Mouse (Mus musculus): Measurements from ENCODE around the gene Cfd. TPM values are rescaled to one million over a fixed set of nuclear protein-coding genes. Genes with fewer than 3 reads are reported as not detected.
A peak's percentile ranks its signal among the peaks of the same experiment; 100 is the strongest.

Cfd gene
- total RNA-seq, 2 experiments from 2014 or later, result 3.6 to 16.6 TPM

DNA sequence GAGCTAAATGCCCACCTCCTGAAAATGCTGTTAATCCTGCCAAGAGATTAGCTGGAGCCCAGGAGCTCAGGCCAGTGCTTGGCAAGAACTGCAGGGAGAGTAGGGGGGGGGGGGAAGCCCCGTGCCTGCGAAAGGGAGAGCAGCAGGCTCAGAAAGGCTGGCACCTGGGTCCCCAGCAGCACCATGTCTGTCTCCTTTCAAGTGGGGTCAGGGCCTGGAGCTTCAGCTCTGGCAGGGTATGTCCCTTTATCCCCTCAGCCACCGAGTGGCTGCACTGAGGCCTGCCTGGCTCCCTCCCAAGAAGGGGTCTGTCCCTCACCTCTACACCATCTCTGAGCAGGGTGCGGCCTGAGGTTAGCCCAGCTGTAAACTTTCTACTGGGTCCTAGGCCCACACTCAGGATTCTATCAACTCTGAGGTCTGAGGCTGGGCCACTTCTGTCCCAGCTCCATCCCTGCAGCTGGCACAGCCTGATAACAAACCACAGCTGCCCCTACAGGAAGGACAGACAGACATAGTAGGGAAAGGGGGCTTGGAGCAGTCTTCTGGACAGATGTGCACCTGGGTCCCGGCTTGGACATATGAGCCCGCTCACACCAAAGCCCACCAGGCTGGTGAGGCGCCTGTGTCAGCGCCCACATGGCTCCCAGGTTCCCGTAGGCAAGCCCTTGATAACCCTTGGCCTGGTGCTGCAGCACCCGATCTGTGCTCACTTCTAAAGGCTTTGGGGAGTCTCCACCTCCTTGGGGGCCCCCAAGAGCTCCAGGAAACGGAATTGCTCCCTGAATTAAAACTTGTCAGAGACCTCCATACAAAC lies 23.7 kb downstream of the Cfd start:
- no peak for DNase-seq

DNA sequence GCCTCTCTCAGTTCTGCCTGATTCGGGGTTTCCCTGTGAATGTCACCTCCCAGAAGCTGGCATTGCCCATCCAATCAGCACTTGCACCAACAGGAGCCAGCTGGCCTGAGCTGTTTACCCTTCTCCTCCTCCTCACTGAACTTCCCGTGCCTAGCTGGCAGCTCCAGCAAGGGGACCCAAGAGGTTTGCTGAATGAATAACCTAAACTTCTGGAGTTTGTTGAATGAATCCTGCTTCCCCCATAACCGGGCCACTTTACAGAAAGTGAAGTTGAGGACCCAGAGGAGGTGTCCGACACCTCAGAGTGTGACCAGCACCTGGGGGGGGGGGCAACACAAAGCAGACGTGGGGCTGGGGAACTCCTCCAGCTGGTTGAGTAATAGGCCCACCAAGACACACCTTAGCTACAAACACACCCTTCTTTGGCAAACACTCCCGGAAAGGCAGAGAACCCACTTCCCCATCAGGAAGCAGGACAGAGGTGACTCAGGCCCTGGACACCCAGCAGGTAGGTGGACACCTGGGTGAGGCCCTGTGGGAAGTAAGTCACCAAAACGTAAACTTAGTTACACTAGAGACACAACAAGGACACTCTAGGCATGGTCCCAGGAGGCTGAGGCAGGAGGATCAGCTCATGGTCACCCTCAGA lies 24.4 kb downstream of the Cfd start:
- intact Hi-C loops (cut with DNase I; ENCODE audit: low total_unique reads), result loop anchor here (5.0 kb wide), 1 partner anchor 33 kb away; no protein-coding TSS in a partner anchor
- DNase-seq, result no peak

More for the DNA sequence above, 23.7 kb downstream of the Cfd start:
- intact Hi-C loops (cut with DNase I; ENCODE audit: low total_unique reads), result no loop called here

DNA sequence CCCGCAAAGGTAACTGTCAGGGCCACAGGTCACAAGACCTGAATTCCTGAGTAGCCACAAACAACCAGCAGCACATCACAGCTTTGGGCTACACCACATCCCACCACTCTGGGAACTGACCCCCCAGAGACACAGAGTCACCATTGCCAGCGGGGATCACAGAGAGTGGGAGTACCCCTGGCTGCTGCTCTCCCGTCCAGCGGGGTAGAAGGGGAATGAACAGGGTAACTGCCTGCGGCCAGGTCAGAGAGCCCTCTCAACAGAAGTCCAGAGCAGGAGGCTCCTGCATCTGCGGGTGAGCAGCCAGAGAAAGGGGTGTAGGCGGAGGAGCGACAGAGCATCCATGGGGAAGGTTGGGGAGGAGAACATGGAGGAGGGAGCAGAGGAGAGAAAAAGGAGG lies 25.4 kb downstream of the Cfd start:
- intact Hi-C loops (cut with DNase I; ENCODE audit: low total_unique reads), result loop anchor here (5.0 kb wide), 1 partner anchor 34 kb away; no protein-coding TSS in a partner anchor
- no peak for DNase-seq

- intact Hi-C loops (cut with DNase I; ENCODE audit: low total_unique reads), result loop anchor here (5.0 kb wide), 1 partner anchor 35 kb away; no protein-coding TSS in a partner anchor
- peak; percentile 89 for DNase-seq
These were observed 26.3 kb downstream of the Cfd start, which contains the start of gene Kiss1r for GRCm38 (mm10) chr10:79916808-79917531. Kiss1r (plus strand) TSS chr10:79916971.

GRCm38 (mm10) chr10:79917532-79918100 lies 27.0 kb downstream of the Cfd start:
- intact Hi-C loops (cut with DNase I; ENCODE audit: low total_unique reads), result loop anchor here (5.0 kb wide), 1 partner anchor 35 kb away; no protein-coding TSS in a partner anchor
- no peak for DNase-seq

DNA sequence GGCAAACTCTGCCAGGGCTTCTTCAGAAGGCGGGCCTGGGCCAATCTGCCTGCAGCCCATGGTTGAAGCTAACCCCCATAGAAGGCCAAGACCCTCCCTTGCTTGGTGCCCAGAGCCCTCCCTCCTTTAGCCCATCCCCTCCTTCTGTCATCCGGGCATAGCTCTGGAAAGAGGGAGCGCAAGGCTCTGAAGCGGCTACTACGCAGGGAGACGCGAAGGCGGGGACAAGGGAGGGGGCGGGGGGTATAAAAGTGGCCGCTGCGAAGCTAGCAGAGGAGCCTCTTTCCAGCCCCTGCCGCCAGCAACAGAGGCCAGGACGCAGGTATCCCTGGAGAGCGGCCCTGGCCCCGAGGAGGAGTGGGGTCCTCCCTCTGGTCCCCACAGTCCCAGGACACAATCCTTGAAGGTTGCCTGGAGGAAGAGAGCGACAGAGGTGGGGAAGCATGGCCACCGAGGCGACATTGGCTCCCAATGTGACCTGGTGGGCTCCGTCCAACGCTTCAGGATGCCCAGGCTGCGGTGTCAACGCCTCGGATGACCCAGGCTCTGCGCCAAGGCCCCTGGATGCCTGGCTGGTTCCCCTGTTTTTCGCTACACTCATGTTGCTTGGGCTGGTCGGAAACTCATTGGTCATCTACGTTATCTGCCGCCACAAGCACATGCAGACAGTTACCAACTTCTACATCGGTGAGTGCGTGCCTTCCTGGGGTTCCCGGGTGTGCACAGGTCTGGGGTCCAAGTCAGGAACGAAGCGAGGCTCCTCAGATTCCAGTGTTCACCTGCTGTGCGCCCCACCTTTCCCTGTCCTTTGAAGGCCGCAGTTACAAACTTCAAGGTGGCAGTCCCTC lies 27.8 kb downstream of the Cfd start:
- DNase-seq, result no peak
- intact Hi-C loops (cut with DNase I; ENCODE audit: low total_unique reads), result loop anchor here (5.0 kb wide), 1 partner anchor 36 kb away; no protein-coding TSS in a partner anchor

DNA sequence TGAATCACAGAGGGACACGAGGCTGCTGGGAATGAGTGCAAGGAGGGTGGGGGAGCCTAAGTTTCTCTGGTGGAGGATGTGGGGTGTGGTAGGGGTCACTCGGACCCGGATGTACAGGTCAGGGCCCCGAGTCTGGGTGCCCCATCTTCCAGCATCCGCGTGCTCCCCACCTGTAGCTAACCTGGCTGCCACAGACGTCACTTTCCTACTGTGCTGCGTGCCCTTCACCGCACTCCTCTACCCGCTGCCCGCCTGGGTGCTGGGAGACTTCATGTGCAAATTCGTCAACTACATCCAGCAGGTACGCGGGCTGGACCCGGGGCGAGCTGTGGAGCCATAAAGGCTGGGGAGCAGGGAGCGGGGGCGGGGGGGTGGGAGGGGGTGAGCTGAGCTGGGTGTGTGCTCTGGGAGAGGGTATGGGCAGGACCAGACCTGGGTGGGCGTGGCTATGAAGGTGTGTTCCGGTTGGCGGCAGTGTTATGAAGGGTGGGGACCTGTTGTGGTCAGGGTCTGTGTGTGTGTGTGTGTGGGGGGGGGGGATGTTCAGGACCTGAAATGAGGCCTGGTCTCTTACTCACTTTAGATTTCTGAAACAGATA lies 28.7 kb downstream of the Cfd start:
- intact Hi-C loops (cut with DNase I; ENCODE audit: low total_unique reads), result loop anchor here (5.0 kb wide), 1 partner anchor 37 kb away; no protein-coding TSS in a partner anchor

DNA sequence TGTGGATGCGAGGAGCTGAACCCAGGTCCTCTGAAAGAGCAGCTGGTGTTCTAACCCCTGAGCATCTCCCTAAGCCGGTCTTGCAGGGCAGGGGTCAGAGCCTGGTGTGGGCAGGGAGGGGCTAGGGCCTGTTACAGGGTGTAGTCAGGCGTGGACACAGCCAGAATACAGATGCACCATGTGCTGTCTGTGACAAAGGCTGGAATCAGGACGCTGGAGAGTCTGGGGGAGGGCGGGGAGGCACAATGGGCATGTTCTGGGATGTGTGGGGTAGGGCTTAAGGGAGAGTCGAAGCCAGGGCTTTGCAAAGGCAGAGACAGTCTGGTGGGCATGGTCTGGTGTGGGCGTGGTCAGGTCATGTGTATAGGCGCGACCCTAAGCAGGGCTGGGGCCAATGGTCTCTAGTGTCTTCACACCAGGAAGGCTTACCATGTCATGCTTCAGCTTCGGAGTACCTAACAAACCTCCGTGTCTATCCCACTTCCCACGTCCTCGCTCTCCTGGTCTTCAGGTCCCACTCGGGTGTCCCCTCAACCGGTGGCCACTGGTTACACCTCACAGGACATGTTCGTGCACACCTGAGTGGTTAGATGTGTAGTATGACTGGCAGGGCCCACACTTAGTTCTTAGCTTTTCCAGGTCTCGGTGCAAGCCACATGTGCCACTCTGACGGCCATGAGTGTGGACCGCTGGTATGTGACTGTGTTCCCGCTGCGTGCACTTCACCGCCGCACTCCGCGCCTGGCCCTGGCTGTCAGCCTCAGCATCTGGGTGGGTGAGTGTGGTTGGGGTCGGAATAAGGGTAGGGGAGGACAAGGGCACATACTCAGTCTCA lies 29.6 kb downstream of the Cfd start:
- intact Hi-C loops (cut with DNase I; ENCODE audit: low total_unique reads), result loop anchor here (5.0 kb wide), 1 partner anchor 88 kb away; no protein-coding TSS in a partner anchor
- DNase-seq, result no peak

More for the DNA sequence above, 28.7 kb downstream of the Cfd start:
- no peak for DNase-seq

DNA sequence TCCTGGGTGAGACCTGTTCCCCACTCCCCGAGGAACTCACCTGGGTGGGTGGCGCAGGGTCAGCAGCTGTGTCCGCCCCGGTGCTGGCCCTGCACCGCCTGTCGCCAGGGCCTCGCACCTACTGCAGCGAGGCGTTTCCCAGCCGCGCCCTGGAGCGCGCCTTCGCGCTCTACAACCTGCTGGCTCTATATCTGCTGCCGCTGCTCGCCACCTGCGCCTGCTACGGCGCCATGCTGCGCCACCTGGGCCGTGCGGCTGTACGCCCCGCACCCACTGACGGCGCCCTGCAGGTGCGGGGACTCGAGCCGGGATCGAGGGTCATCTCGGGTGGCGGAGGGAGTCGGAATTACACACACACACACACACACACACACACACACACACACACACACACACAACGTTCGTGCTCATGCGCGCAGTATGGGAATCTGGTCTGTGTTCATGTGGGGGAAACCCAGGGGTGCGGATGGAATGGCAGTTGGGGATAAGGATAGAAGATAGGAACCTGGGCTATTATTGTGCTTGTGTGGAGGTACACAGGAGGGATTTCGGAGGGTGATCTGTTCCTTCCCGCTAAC lies 30.4 kb downstream of the Cfd start, which contains the start of gene R3hdm4:
Gene R3hdm4, minus strand, starts transcription at position 251 of the 578 bp plus-strand sequence.
- intact Hi-C loops (cut with DNase I; ENCODE audit: low total_unique reads), result loop anchor here (5.0 kb wide), 1 partner anchor 89 kb away; no protein-coding TSS in a partner anchor
- no peak for DNase-seq

DNA sequence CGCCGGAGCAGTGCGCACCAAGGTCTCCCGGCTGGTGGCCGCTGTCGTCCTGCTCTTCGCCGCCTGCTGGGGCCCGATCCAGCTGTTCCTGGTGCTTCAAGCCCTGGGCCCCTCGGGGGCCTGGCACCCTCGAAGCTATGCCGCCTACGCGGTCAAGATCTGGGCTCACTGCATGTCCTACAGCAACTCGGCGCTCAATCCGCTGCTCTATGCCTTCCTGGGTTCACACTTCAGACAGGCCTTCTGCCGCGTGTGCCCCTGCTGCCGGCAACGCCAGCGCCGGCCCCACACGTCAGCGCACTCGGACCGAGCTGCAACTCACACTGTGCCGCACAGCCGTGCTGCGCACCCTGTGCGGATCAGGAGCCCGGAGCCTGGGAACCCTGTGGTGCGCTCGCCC lies 30.9 kb downstream of the Cfd start:
- intact Hi-C loops (cut with DNase I; ENCODE audit: low total_unique reads), result loop anchor here (5.0 kb wide), 1 partner anchor 89 kb away; no protein-coding TSS in a partner anchor
- no peak for DNase-seq

DNA sequence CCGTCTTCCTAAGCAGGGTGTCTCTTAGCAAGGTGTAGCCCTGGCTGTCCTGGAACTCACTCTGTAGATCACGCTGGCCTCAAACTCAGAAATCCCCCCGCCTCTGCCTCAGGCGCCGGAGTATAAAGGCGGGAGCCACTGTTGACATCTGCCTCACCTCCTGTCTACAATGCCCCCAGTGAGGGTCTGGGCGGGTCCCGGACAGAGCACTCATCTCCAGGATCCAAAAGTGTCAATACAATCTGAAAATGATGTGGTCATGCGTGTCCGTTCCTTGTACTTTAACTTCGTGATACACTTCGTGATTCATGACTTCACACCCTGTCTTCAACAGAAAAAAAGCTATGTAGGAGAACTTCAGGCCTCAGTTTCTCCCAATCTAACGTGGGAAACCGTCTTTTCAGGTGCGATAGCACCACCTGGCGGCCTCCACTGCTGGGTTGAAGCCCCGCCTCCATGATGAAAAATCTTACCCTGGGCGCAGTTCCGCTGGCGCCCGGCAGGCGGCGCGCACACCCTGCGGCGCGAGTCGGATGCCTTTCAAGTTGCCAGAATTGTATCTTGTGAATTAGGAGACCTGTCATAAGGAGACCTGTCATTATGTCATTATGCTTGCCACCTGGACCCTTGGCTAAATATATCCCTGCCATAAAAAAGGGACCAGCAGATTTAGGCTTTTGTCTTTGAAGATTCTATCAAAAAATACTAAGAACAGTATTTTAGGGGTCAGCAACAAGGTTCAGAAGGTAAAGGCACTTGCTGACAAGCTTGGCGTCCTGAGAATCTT lies 34.5 kb downstream of the Cfd start:
- intact Hi-C loops (cut with DNase I; ENCODE audit: low total_unique reads), result loop anchor here (2.0 to 5.0 kb wide), 3 partner anchors 30 to 93 kb away; no protein-coding TSS in a partner anchor
- peak; percentile 87 for DNase-seq

DNA sequence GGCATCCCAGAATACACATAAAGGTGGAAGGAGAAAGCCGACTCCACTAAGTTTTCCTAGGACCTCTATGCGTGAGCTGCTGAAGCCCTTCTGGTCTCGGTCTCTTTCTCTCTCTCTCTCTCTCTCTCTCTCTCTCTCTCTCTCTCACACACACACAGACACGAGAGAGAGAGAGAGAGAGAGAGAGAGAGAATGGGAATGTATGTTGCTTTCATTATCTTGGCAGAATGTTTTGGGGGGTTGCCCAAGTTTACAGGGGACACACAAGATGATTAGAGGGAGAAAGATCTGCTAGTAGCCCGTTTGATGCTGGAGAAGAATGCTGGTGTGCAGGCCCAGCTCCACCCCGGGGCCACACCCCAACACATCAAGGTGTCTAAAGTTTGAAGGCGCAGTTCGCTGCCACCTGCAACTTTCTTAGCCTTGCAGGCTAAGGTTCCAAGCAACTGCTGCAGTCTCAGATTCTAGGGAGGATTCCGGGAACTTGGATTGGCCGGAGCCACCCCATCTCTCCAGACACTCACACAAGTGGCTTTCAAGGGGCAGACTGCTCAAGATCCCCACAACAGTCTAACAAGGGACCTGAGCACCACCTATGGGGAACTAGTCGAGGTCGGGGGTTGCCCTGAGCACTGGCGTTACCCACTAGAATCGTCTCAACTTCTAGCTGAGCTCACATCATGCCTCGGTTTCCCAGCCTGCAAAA lies 35.3 kb downstream of the Cfd start:
- no peak for DNase-seq
- intact Hi-C loops (cut with DNase I; ENCODE audit: low total_unique reads), result loop anchor here (2.0 kb wide), 2 partner anchors 31 kb away; no protein-coding TSS in a partner anchor

DNA sequence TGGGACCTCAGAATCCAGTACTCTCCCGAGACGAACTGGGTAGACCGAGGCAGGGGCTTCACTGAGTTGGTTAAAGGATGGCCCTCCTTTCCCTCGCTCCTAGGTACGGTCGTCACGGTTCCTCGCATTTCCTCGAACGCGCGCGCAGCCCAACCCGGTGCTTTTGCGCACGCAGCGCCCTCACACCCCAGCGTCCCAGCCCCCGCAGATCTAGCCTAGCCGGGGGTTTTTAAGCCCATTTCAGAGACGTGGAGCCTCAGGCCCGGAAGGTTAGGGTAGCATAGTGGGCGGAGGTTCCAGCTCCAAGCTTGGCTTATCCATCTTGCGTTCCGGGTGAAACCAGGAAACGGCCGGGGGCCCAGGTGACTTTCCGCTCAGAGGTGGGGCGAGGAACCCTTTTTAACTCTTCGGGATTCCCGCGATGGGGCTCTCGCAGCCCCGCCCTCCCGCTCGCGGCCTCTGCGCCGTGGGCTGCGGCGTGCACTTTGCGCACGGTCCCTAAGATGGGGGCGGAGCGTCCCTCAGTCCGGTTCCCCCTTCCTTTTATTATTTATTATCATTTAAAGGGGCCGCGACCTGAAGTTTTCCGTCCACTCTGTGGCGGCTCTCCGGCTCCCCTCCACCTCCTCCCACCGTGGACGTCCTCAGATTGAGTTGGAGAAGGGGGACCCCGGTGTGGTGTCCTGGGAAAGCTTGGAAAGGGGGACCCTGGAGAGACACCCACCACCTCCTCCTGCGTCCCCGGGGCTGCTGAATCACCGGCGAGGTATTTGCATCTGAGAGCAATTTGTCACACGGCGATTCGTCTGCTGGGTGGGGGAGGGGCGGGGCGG lies 36.1 kb downstream of the Cfd start, which contains the start of gene Arid3a:
Gene Arid3a, plus strand, starts transcription at position 553 of the 833 bp plus-strand sequence.
- intact Hi-C loops (cut with DNase I; ENCODE audit: low total_unique reads), result no loop called here
- peak; percentile 86 for DNase-seq

DNA sequence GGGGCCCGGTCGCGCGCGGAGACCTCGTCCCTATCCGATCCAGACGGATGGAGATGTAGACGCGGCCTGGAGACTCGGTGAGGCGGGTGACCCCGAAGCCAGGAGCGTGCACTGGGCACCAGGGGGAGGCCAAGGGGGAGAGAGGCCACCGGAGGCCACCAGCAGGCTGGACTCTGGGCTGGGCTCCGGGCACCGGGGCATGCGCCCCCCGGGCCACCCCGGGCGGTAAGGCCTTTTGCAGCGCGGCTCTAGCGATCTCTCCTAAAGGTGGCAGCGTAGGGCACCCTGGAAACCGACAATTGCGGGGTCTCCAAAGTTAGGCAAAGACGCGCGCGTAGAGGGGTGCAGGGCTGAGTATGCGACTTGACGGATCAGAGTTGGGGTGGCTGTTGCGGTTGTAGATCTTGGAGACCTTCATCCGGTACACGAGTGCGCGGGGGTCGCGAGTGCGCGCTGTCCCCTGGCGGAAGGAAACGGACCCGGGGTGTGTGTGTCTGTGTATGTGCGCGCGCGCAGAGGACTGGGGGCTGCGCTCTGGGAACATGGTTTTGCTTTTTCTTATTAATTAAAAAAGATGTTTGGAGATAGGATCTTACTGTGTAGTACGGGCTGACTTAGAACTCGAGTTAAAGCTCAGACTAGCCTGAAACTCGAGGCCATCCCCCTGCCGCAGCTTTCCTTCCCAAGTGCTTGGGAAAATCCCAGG lies 36.8 kb downstream of the Cfd start:
- intact Hi-C loops (cut with DNase I; ENCODE audit: low total_unique reads), result no loop called here
- DNase-seq, result peak; percentile 39

All from gastrocnemius, postnatal 14 days (tissue).